Mouse (Mus musculus): ENCODE results near the gene Trp53bp1. TPM values are rescaled to one million over a fixed set of nuclear protein-coding genes. Genes with fewer than 3 reads are reported as not detected.

The Trp53bp1 gene
- polyA plus RNA-seq, 1 experiment from 2014 or later: 124 TPM

- Histone ChIP-seq H3K4me1 (peaks cover 62% of the 10 kb centered on the region), H3K36me3 (replicated peaks) (no peaks in the 10 kb centered on the region), H3K27me3 (replicated peaks; ENCODE audit: low read depth, poor library complexity, severe bottlenecking) (peaks cover 97% of the 10 kb centered on the region), H3K4me3 (no peak overlapping the region), H3K9me3 (no peaks in the 10 kb centered on the region), H3K27ac (replicated peaks) (no peak overlapping the region)
- 65% methylated on average over 5 of the region's 5 CpGs for WGBS
- DNase-seq (ENCODE audit: low spot score): no peak
Measured at GRCm38 (mm10) chr2:121292316-121293013, 21.3 kb upstream of the Trp53bp1 start.

- no peak for DNase-seq (ENCODE audit: low spot score)
- H3K4me3 ChIP-seq: peak overlapping the region; percentile 72
- no peaks in the 10 kb centered on the region for H3K36me3 ChIP-seq (replicated peaks)
- peaks cover 37% of the 10 kb centered on the region for H3K4me1 ChIP-seq
- H3K9me3 ChIP-seq: no peaks in the 10 kb centered on the region
- H3K27ac ChIP-seq (replicated peaks): peak overlapping the region; percentile 66
- peaks cover 72% of the 10 kb centered on the region for H3K27me3 ChIP-seq (replicated peaks; ENCODE audit: low read depth, poor library complexity, severe bottlenecking)
- WGBS: 4% methylated on average over 36 of the region's 36 CpGs
Measured at GRCm38 (mm10) chr2:121289730-121290540, 18.7 kb upstream of the Trp53bp1 start.

GRCm38 (mm10) chr2:121288901-121289729 lies 17.9 kb upstream of the Trp53bp1 start, which contains the start of gene Map1a:
TSS of gene Map1a (plus strand) at chr2:121289600.
- no peaks in the 10 kb centered on the region for H3K36me3 ChIP-seq (replicated peaks)
- 1% methylated on average over 48 of the region's 48 CpGs for WGBS
- H3K9me3 ChIP-seq: no peaks in the 10 kb centered on the region
- peaks cover 64% of the 10 kb centered on the region for H3K27me3 ChIP-seq (replicated peaks; ENCODE audit: low read depth, poor library complexity, severe bottlenecking)
- H3K4me3 ChIP-seq: peak within 1 kb of the TSS; percentile 72
- H3K27ac ChIP-seq (replicated peaks): peak within 1 kb of the TSS; percentile 66
- peak; percentile 98 for DNase-seq (ENCODE audit: low spot score)
- peaks cover 28% of the 10 kb centered on the region for H3K4me1 ChIP-seq

- DNase-seq (ENCODE audit: low spot score): no peak
- WGBS: 74% methylated on average over 2 of the region's 2 CpGs
- Histone ChIP-seq H3K36me3 (replicated peaks) (no peaks in the 10 kb centered on the region), H3K4me3 (no peak overlapping the region), H3K27me3 (replicated peaks; ENCODE audit: low read depth, poor library complexity, severe bottlenecking) (peaks cover 52% of the 10 kb centered on the region), H3K27ac (replicated peaks) (no peak overlapping the region), H3K4me1 (peaks cover 22% of the 10 kb centered on the region), H3K9me3 (no peaks in the 10 kb centered on the region)
Measured at GRCm38 (mm10) chr2:121287850-121288249, 16.6 kb upstream of the Trp53bp1 start.

- Histone ChIP-seq H3K36me3 (replicated peaks) (peaks cover 34% of the 10 kb centered on the region), H3K27me3 (replicated peaks; ENCODE audit: low read depth, poor library complexity, severe bottlenecking) (no peaks in the 10 kb centered on the region), H3K4me3 (peak overlapping the region; percentile 97), H3K4me1 (peaks cover 30% of the 10 kb centered on the region), H3K27ac (replicated peaks) (peak overlapping the region; percentile 99), H3K9me3 (no peaks in the 10 kb centered on the region)
- 26% methylated on average over 4 of the region's 4 CpGs for WGBS
- DNase-seq (ENCODE audit: low spot score): no peak
Measured at GRCm38 (mm10) chr2:121271928-121272516, 815 bp upstream of the Trp53bp1 start.

GRCm38 (mm10) chr2:121270521-121271235 lies 529 bp downstream of the Trp53bp1 start:
- no peaks in the 10 kb centered on the region for H3K27me3 ChIP-seq (replicated peaks; ENCODE audit: low read depth, poor library complexity, severe bottlenecking)
- WGBS: 1% methylated on average over 35 of the region's 35 CpGs
- no peaks in the 10 kb centered on the region for H3K9me3 ChIP-seq
- H3K36me3 ChIP-seq (replicated peaks): peaks cover 47% of the 10 kb centered on the region
- peaks cover 30% of the 10 kb centered on the region for H3K4me1 ChIP-seq
- H3K4me3 ChIP-seq: peak overlapping the region; percentile 97
- no peak for DNase-seq (ENCODE audit: low spot score)
- peak overlapping the region; percentile 99 for H3K27ac ChIP-seq (replicated peaks)

GRCm38 (mm10) chr2:121268446-121268845 lies 2.8 kb downstream of the Trp53bp1 start:
- H3K9me3 ChIP-seq: no peaks in the 10 kb centered on the region
- no peak for DNase-seq (ENCODE audit: low spot score)
- H3K4me1 ChIP-seq: peaks cover 30% of the 10 kb centered on the region
- no peaks in the 10 kb centered on the region for H3K27me3 ChIP-seq (replicated peaks; ENCODE audit: low read depth, poor library complexity, severe bottlenecking)
- H3K4me3 ChIP-seq: no peak overlapping the region; the same call in 1 of the 2 replicates
- H3K36me3 ChIP-seq (replicated peaks): peaks cover 66% of the 10 kb centered on the region
- 88% methylated on average over 8 of the region's 8 CpGs for WGBS
- H3K27ac ChIP-seq (replicated peaks): no peak overlapping the region

- DNase-seq (ENCODE audit: low spot score): no peak
- Histone ChIP-seq H3K4me3 (no peak overlapping the region), H3K36me3 (replicated peaks) (peaks cover 100% of the 10 kb centered on the region), H3K9me3 (no peaks in the 10 kb centered on the region), H3K27me3 (replicated peaks; ENCODE audit: low read depth, poor library complexity, severe bottlenecking) (no peaks in the 10 kb centered on the region), H3K27ac (replicated peaks) (no peak overlapping the region), H3K4me1 (no peaks in the 10 kb centered on the region)
- 95% methylated on average over 2 of the region's 2 CpGs for WGBS
Measured at GRCm38 (mm10) chr2:121249758-121250157, 21.4 kb downstream of the Trp53bp1 start.

GRCm38 (mm10) chr2:121244099-121244498 lies 27.1 kb downstream of the Trp53bp1 start:
- no peak overlapping the region for H3K4me3 ChIP-seq
- H3K36me3 ChIP-seq (replicated peaks): peaks cover 97% of the 10 kb centered on the region
- H3K4me1 ChIP-seq: no peaks in the 10 kb centered on the region
- H3K27ac ChIP-seq (replicated peaks): no peak overlapping the region
- DNase-seq (ENCODE audit: low spot score): no peak
- 95% methylated on average over 5 of the region's 5 CpGs for WGBS
- H3K9me3 ChIP-seq: no peaks in the 10 kb centered on the region
- no peaks in the 10 kb centered on the region for H3K27me3 ChIP-seq (replicated peaks; ENCODE audit: low read depth, poor library complexity, severe bottlenecking)

- 93% methylated on average over 4 of the region's 4 CpGs for WGBS
- no peak for DNase-seq (ENCODE audit: low spot score)
- no peaks in the 10 kb centered on the region for H3K27me3 ChIP-seq (replicated peaks; ENCODE audit: low read depth, poor library complexity, severe bottlenecking)
- H3K36me3 ChIP-seq (replicated peaks): peaks cover 97% of the 10 kb centered on the region
- no peak overlapping the region for H3K4me3 ChIP-seq
- no peaks in the 10 kb centered on the region for H3K9me3 ChIP-seq
- H3K4me1 ChIP-seq: no peaks in the 10 kb centered on the region
- H3K27ac ChIP-seq (replicated peaks): no peak overlapping the region
Measured at GRCm38 (mm10) chr2:121239426-121239825, 31.8 kb downstream of the Trp53bp1 start.

GRCm38 (mm10) chr2:121235460-121236072 lies 35.6 kb downstream of the Trp53bp1 start:
- Histone ChIP-seq H3K27ac (replicated peaks) (no peak overlapping the region), H3K27me3 (replicated peaks; ENCODE audit: low read depth, poor library complexity, severe bottlenecking) (no peaks in the 10 kb centered on the region), H3K36me3 (replicated peaks) (peaks cover 100% of the 10 kb centered on the region), H3K4me3 (no peak overlapping the region), H3K9me3 (no peaks in the 10 kb centered on the region), H3K4me1 (no peaks in the 10 kb centered on the region)
- 89% methylated on average over 8 of the region's 8 CpGs for WGBS
- DNase-seq (ENCODE audit: low spot score): no peak
